Mouse (Mus musculus) spleen, postnatal 0 days (tissue): ENCODE measurements around the gene Arhgdig. TPM values are rescaled to one million over a fixed set of nuclear protein-coding genes. Genes with fewer than 3 reads are reported as not detected.

Experiments used
- polyA plus RNA-seq: library from polyadenylated mRNA; unstranded; fragments of >200 nt; fragmentation: Nextera tagmentation; extraction: Ambion mirVana; gene quantifications from 2 replicates; pipeline ENCODE4 v1.2.1, GENCODE M21; 2015

The Arhgdig gene
- 23.8 and 32.1 TPM in 2 replicates for polyA plus RNA-seq

GRCm38 (mm10) chr17:26207686-26208085 lies at the start of gene Arhgdig:
Gene Arhgdig, minus strand, starts transcription at chr17:26207786.

GRCm38 (mm10) chr17:26252539-26253251 lies 45.1 kb upstream of the Arhgdig start, which contains the start of gene Luc7l:
Gene Luc7l, plus strand, starts transcription at chr17:26252896.

GRCm38 (mm10) chr17:26244101-26244841 lies 36.7 kb upstream of the Arhgdig start, which contains the start of gene Fam234a:
Gene Fam234a, minus strand, starts transcription at chr17:26244242.

GRCm38 (mm10) chr17:26202737-26203136 lies 4.8 kb downstream of the Arhgdig start, which contains the start of gene Rgs11:
Gene Rgs11, plus strand, starts transcription at chr17:26202951.

GRCm38 (mm10) chr17:26198892-26199291 lies 8.7 kb downstream of the Arhgdig start, which contains the start of gene Pdia2:
Gene Pdia2, minus strand, starts transcription at chr17:26199087.

Other genes with a start within 250 kb of the Arhgdig start
- gene Capn15, start 222.0 kb downstream of the Arhgdig start, polyA plus RNA-seq = 15.0 and 15.2 TPM in 2 replicates
- 3.0 and 3.6 TPM in 2 replicates for gene Rab11fip3, start 138.2 kb downstream of the Arhgdig start, polyA plus RNA-seq
- gene Decr2, start 117.4 kb downstream of the Arhgdig start, polyA plus RNA-seq = 7.4 and 9.5 TPM in 2 replicates
- 70.6 and 73.3 TPM in 2 replicates for gene Nme4, start 112.2 kb downstream of the Arhgdig start, polyA plus RNA-seq
- gene Tmem8, start 94.5 kb downstream of the Arhgdig start, polyA plus RNA-seq = 3.2 and 4.2 TPM in 2 replicates
- gene Mrpl28, start 84.3 kb downstream of the Arhgdig start, polyA plus RNA-seq = 127 and 135 TPM in 2 replicates
- 5.7 and 7.1 TPM in 2 replicates for gene Axin1, start 69.1 kb downstream of the Arhgdig start, polyA plus RNA-seq
- gene Pdia2, start 8.7 kb downstream of the Arhgdig start, polyA plus RNA-seq = 71.2 and 101 TPM in 2 replicates
- gene Rgs11, start 4.8 kb downstream of the Arhgdig start, polyA plus RNA-seq = 0.85 and 1.2 TPM in 2 replicates
- 11.5 and 15.8 TPM in 2 replicates for gene Fam234a, start 36.5 kb upstream of the Arhgdig start, polyA plus RNA-seq
- 47.9 and 48.5 TPM in 2 replicates for gene Luc7l, start 45.1 kb upstream of the Arhgdig start, polyA plus RNA-seq
- gene Neurl1b, start 207.0 kb upstream of the Arhgdig start, polyA plus RNA-seq = 0.78 and 0.89 TPM in 2 replicates